Mouse (Mus musculus): ENCODE measurements around the gene Clrn3.
A peak's percentile ranks its signal among the peaks of the same experiment; 100 is the strongest.
"Not testable (repeated sequence)": the region's sequence is repeated elsewhere in the genome, so short reads cannot be mapped to it uniquely, and the experiment has no call there.

Gene Clrn3

GRCm38 (mm10) chr7:135528515-135528914, at the start of gene Clrn3:
Gene Clrn3, minus strand, starts transcription at chr7:135528654.
- DNase-seq (ENCODE audit: low read depth in 2 of 2, low spot score in 2 of 2), result no peak

DNA sequence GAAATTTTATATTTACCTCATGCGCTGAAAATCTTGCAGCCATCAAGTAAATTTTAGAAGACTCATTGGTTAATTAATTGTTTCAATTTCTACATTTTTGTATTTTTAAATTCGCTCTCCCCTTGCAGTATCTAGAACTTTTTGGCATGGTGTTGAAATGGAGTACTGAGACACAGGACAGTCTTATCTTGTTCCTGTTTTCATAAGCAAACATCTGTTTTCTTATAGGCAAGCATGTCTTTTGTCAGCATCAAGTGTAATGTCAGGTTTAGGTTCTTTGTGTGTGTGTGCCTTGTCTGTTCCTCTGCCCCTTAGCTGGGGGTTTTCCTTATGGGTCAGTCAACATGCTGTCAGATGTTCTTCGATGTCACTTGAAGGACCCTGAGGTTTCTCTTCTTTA, 47.9 kb upstream of the Clrn3 start:
- DNase-seq (ENCODE audit: low read depth in 2 of 2, low spot score in 2 of 2), result no peak

GRCm38 (mm10) chr7:135575319-135576069, 47.0 kb upstream of the Clrn3 start:
- not testable (repeated sequence) for DNase-seq (ENCODE audit: low read depth in 2 of 2, low spot score in 2 of 2)

DNA sequence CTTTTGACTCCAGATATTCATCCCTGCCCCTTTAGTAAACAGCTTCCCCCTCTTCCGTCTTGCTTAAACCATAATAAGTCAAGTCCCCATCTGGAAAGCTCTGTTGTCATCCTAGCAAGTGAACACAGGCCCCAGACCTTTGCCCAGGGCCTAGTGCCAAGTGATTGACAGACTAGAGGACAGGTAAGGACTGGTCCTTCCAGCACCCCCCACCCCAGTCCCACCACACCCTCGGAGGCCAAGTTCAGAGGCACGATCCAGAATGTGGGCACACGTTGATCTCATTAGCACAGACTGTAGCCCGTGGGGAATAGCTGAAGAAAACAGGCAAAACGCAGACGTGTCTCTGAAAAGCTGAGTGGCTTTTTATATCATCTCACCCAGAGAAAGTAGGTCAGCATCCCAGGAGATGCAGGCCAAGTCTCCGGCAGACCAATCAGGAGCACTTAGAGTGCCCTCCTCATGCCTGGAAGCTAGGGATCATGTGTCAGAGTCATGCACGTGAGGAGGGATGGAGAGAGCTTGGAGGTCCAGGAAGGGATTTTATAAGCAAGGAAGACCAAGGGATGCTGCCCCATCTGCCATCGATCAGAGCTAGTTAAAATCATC, 43.6 kb upstream of the Clrn3 start:
- DNase-seq (ENCODE audit: low read depth in 2 of 2, low spot score in 2 of 2), result no peak

DNA sequence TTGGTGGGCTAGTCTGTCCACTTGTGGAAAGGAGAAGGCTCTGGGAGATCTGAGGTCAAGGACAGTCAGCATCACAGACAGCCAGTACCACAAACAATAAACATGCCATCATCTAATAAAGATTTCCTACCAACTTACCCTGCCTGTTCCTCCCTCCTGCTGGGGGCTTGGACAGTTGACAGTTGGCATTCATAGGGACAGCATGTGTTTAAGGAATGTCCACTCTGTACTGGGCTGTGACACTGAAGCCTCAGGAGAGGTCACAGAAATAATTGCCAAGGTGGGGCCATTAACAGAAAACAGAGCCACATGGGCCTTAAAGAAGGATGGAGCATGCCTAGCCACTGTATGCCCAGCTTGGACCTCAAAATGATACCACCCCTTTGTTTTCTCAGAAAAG, 42.9 kb upstream of the Clrn3 start:
- DNase-seq (ENCODE audit: low read depth in 2 of 2, low spot score in 2 of 2), result no peak

- DNase-seq (ENCODE audit: low read depth in 2 of 2, low spot score in 2 of 2), result no peak
Measured at GRCm38 (mm10) chr7:135568550-135568949, 40.1 kb upstream of the Clrn3 start.

- DNase-seq (ENCODE audit: low read depth in 2 of 2, low spot score in 2 of 2), result no peak
Measured at GRCm38 (mm10) chr7:135567582-135567981, 39.1 kb upstream of the Clrn3 start.

GRCm38 (mm10) chr7:135566013-135566412, 37.6 kb upstream of the Clrn3 start:
- DNase-seq (ENCODE audit: low read depth in 2 of 2, low spot score in 2 of 2), result no peak

GRCm38 (mm10) chr7:135564022-135564421, 35.6 kb upstream of the Clrn3 start:
- no peak for DNase-seq (ENCODE audit: low read depth in 2 of 2, low spot score in 2 of 2)

DNA sequence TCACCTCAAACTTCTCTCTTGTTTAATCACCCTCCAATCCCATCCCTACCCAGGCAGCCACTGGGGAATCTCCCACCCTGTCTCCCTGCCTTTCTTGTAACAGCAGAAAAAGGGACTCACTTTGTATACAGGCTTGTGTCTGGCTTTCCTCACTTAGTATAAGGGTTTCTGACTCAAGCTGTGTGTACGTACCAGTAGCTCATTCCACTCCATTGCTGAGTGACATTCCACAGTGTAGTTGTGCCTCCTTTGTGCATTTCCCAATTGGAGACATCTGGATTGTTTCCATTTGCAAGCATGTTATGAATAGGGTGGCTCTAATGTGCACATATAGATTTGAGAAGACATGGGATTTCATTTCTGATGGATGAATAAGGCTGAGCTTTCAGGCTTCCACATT, 31.8 kb upstream of the Clrn3 start:
- no peak for DNase-seq (ENCODE audit: low read depth in 2 of 2, low spot score in 2 of 2)

GRCm38 (mm10) chr7:135556663-135557402, 28.4 kb upstream of the Clrn3 start:
- no peak for DNase-seq (ENCODE audit: low read depth in 2 of 2, low spot score in 2 of 2)

DNA sequence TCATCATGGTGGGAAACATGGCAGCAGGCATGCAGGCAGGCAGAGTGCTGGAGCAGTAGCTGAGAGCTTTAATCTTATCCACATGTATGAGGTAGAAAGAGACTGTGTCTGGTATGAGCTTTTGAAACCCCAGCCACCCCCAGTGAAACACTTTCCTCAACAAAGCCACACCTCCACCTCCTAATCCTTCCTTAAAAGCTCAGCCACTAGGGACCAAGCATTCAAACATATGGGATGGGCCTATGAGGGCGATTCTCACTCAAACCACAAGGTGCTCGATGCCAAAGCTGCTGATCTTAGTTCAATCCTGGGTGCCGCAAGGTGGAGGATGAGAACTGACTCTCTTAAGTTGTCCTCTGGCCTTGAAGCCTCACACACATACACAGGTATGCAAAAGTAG, 25.1 kb upstream of the Clrn3 start:
- no peak for DNase-seq (ENCODE audit: low read depth in 2 of 2, low spot score in 2 of 2)

DNA sequence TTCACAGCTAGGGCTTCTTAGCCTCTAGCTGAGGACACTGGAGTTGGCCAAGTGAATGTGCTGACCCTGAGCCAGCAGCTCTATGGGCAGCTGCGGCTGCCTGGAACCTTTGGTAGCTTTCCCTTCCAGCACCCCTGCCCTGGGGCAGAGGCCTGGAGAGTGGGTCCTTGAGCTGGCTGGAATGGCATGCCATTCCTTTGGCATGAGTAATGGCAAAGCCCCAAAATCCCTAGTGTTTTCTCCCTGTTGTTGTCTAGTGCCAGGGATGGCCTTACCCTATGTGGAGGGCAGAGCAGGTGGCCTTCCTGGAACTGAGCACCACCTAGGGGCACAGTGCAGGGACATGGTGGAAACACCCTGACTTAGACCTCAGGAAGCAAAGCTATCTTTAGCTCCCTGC, 23.1 kb upstream of the Clrn3 start:
- no peak for DNase-seq (ENCODE audit: low read depth in 2 of 2, low spot score in 2 of 2)

DNA sequence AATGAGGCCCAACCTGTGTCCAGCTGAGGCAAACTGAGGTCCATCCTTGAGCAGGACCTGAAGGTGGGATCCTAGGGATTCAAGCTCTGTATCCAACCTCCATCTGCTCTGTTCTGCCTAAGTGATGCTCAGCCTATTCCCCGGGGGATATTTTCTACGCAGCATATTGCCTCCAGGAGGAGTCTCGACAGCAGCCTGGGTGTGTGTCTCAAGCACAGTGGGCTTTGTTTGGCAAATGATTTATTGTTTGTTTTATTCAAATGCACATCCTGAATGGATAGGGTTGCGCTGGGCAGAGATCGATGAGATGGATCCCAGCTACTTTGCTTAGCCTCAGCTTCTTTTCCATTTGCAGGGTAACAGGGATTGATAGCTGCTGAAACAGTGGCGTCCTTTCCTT, 20.0 kb upstream of the Clrn3 start:
- DNase-seq (ENCODE audit: low read depth in 2 of 2, low spot score in 2 of 2), result no peak

GRCm38 (mm10) chr7:135546530-135546929, 18.1 kb upstream of the Clrn3 start:
- DNase-seq (ENCODE audit: low read depth in 2 of 2, low spot score in 2 of 2), result no peak

DNA sequence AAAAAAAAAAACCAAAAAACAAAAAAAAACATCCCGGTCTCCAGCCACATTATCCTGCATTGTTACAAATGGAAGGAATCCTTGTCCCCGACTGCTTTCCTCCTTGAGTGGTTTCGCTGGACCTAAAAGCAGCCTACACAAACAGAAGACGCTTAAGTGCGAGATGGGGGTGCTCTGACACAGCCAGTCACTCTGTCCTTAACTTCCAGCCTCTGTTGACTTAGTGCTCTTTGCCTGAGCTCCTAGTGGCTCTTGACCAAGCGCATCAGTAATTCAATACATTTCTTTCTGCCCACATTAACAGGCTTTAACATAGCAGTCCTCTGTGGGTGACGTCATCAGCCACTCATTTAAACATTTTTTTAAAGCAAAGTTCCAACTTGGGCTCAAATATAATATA, 17.5 kb upstream of the Clrn3 start:
- no peak for DNase-seq (ENCODE audit: low read depth in 2 of 2, low spot score in 2 of 2)

- DNase-seq (ENCODE audit: low read depth in 2 of 2, low spot score in 2 of 2), result no peak
Measured at GRCm38 (mm10) chr7:135544321-135544720, 15.9 kb upstream of the Clrn3 start.

- DNase-seq (ENCODE audit: low read depth in 2 of 2, low spot score in 2 of 2), result no peak
Measured at GRCm38 (mm10) chr7:135543033-135543432, 14.6 kb upstream of the Clrn3 start.

GRCm38 (mm10) chr7:135542235-135542634, 13.8 kb upstream of the Clrn3 start:
- peak; percentile 71 to 82 for DNase-seq (ENCODE audit: low read depth in 2 of 2, low spot score in 2 of 2)

DNA sequence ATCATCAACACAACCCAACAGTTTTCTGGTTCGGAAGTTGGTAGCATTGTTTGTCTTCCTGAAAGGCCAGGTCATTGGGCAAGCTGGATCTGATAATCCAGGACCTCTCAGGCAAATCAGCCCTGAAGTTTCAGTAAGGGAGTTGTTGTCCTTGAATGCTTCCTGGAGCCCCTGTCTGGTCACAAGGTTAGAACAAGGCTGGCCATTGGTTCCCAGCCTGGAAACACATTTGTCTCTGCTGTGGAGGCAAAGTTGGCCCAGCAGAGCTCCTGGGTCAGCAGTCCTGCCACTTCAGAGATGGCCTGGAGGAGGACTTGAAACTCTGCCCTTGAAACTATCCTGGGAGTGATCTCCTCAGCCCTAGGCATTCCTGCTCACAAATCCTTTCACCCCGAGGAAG, 11.0 kb upstream of the Clrn3 start:
- DNase-seq (ENCODE audit: low read depth in 2 of 2, low spot score in 2 of 2), result no peak

- DNase-seq (ENCODE audit: low read depth in 2 of 2, low spot score in 2 of 2), result peak in 1 of 2 experiments; percentile 6
Measured at GRCm38 (mm10) chr7:135537948-135538741, 9.7 kb upstream of the Clrn3 start.
